Mouse (Mus musculus) limb, embryonic 15.5 days (tissue): Measurements from ENCODE around the gene Prkce. TPM values are rescaled to one million over a fixed set of nuclear protein-coding genes. Genes with fewer than 3 reads are reported as not detected.

ENCODE experiments used
- ATAC-seq: fragments of 200-750 bp; cut with Nextera tagmentation; 2 replicates; pipeline ENCODE4 v1.8.0; 2017; ENCODE audit warnings: low read depth, moderate TSS enrichment; ENCODE audit not compliant: insufficient number of reproducible peaks, low FRiP score, low TSS enrichment
- H3K27ac ChIP-seq: fragments of 300-500 bp; sonication (generic); 2 replicates; pipeline ENCODE4 v1.5.1; 2015; ENCODE audit warnings: moderate library complexity, mild to moderate bottlenecking, inconsistent platforms
- H3K27me3 ChIP-seq: fragments of 300-500 bp; sonication (generic); 2 replicates; pipeline ENCODE4 v1.6.1; 2015; ENCODE audit warnings: inconsistent platforms
- H3K36me3 ChIP-seq: fragments of 300-500 bp; sonication (generic); 2 replicates; pipeline ENCODE4 v1.6.1; 2015; ENCODE audit warnings: inconsistent platforms
- H3K4me1 ChIP-seq: fragments of 300-500 bp; sonication (generic); 2 replicates; pipeline ENCODE4 v1.6.1; 2015; ENCODE audit warnings: inconsistent platforms
- H3K4me2 ChIP-seq: fragments of 300-500 bp; sonication (generic); 2 replicates; pipeline ENCODE4 v1.6.1; 2015; ENCODE audit warnings: mild to moderate bottlenecking, inconsistent platforms
- H3K4me3 ChIP-seq: fragments of 300-500 bp; sonication (generic); 2 replicates; pipeline ENCODE4 v1.5.1; 2015; ENCODE audit warnings: mild to moderate bottlenecking, inconsistent platforms
- H3K9ac ChIP-seq: fragments of 300-500 bp; sonication (generic); 2 replicates; pipeline ENCODE4 v1.6.1; 2015; ENCODE audit warnings: inconsistent platforms
- H3K9me3 ChIP-seq: fragments of 300-500 bp; sonication (generic); 2 replicates; pipeline ENCODE4 v1.6.1; 2016; ENCODE audit warnings: inconsistent platforms
- WGBS: fragments of 180-500 bp; shearing (Covaris S2); methylation state at CpG from one replicate; pipeline ENCODE4 v1.1.7; 2015; 5-methylcytosine and 5-hydroxymethylcytosine counted together
- polyA plus RNA-seq: library from polyadenylated mRNA; unstranded; fragments of >200 nt; fragmentation: Nextera tagmentation; extraction: Ambion mirVana; gene quantifications from 2 replicates; pipeline ENCODE4 v1.2.1, GENCODE M21; 2015

Prkce gene
- polyA plus RNA-seq, 1 experiment from 2014 or later = 6.8 TPM

DNA sequence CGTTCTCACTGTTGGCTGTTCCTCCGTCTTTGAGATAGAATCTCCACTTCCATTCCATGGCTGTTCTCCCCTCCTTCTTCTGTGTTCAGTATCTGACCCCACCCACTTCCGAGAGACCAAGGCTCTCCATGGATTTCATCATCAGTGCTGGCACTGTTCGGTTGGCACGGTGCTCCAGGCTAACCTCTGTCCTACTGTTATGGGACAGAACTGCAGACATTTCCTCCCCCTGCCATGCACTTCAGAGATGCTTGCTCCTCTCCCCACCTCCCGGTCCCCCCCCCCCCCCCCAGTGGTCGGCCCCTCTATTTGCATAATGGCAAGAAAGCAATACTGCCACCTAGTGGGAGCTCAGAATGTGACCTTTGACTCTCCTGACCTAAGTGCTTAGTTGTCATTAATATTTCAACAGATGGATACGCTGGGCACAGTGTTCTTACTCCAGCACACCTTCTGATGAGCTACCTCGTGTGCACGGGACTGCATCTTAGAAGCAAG, 125.7 kb downstream of the Prkce start:
- Histone ChIP-seq H3K9ac (no peak overlapping the region), H3K9me3 (no peaks in the 10 kb centered on the region), H3K27ac (no peak overlapping the region), H3K27me3 (no peaks in the 10 kb centered on the region), H3K4me2 (no peak overlapping the region), H3K36me3 (no peaks in the 10 kb centered on the region), H3K4me3 (no peak overlapping the region), H3K4me1 (peaks cover 16% of the 10 kb centered on the region)
- no peak for ATAC-seq
- WGBS = 48% methylated on average over 9 of the region's 10 CpGs

DNA sequence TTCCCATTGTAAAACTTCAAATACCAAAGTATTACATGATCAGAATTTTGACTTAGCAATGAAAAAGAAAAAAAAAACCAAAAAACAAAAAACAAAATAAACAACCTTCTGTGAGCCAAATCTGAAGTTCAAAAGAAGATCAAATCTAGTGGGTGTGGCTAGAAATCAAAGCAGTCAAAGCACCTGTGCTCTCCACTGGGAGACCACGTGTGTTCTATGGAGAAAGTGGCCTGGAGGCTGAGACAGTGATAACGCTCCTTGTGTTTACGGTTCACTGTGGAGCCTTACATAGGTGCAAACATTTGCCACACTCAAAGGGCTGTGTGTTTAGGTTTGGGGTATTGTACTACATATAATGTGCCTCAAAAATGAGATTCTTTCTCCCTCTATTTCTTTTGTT, 132.0 kb downstream of the Prkce start:
- no peaks in the 10 kb centered on the region for H3K9me3 ChIP-seq
- H3K4me1 ChIP-seq = peaks cover 31% of the 10 kb centered on the region
- H3K4me2 ChIP-seq = no peak overlapping the region
- no peaks in the 10 kb centered on the region for H3K27me3 ChIP-seq
- no peak for ATAC-seq
- H3K4me3 ChIP-seq = no peak overlapping the region
- no peak overlapping the region for H3K9ac ChIP-seq
- no peaks in the 10 kb centered on the region for H3K36me3 ChIP-seq
- WGBS = 63% methylated on average over 3 of the region's 3 CpGs
- H3K27ac ChIP-seq = no peak overlapping the region

DNA sequence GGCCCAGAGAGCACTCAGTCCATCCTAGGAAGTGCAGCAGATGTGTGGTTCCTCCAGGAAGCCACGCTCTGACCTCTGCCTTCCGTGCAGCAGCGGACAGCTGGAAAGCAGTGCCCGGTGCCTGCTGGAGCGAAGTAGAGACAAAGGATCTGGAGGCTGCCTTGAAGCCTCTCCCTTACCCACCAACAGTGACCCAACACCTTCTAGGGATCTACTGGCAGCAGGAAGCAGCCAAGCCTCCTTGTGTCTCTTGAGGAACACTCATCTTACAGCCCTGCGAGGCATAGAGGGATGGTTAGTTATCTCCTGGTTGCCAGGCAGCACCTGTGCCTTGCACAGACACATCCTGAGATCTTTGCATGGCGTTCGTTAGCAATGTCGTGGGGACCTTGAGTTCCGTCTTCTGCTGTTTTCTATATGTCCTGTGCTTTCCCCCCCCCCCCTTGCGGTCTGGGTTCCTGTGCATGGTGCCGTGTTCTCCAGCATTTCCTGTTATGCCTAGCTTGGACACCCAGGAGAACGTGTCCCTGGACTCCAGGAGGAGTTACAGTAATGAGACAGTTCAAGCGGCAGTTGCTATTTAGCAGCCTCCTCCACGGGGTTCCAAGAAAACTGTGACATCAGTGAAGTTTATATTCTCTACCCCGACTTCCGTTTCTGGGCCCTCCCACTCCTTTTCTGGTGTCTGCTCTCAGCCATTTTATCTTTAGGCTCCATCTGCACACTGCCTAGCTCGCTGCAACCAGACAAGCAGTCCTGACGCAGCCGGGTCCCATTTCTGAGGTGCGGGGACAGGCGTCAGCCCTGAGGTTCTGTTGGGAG, 133.4 kb downstream of the Prkce start:
- peaks cover 38% of the 10 kb centered on the region for H3K4me1 ChIP-seq
- no peak overlapping the region for H3K9ac ChIP-seq
- no peak for ATAC-seq
- peak overlapping the region; percentile 51; the same call in 1 of the 2 replicates for H3K27ac ChIP-seq
- no peaks in the 10 kb centered on the region for H3K27me3 ChIP-seq
- H3K9me3 ChIP-seq = no peaks in the 10 kb centered on the region
- 66% methylated on average over 22 of the region's 22 CpGs for WGBS
- no peak overlapping the region for H3K4me2 ChIP-seq
- no peaks in the 10 kb centered on the region for H3K36me3 ChIP-seq
- no peak overlapping the region for H3K4me3 ChIP-seq

DNA sequence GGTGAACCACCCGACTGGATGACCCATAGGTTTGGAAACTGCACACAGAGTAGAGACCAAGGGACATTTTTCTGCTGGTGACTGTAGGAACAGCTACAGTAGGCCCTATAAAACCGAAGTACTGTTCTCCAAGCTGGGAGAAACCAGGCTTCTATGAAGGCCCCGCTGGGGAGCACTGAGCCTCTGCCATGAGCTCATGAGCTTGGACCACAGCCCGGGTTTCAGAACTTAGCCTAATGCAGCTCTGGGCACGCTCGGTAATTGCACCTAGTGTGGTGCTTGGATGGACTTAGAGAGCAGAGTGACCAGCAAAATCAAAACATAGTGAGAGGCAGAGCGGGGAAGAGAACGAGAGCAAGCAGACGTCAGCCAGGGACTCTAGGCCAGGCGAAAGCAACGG, 134.7 kb downstream of the Prkce start:
- no peak overlapping the region for H3K9ac ChIP-seq
- H3K27me3 ChIP-seq = no peaks in the 10 kb centered on the region
- H3K4me1 ChIP-seq = peaks cover 38% of the 10 kb centered on the region
- H3K27ac ChIP-seq = peak overlapping the region; percentile 58
- ATAC-seq = peak; percentile 49; the same call in 1 of the 2 replicates
- no peak overlapping the region for H3K4me2 ChIP-seq
- WGBS = 57% methylated on average over 11 of the region's 11 CpGs
- no peaks in the 10 kb centered on the region for H3K9me3 ChIP-seq
- H3K4me3 ChIP-seq = no peak overlapping the region
- H3K36me3 ChIP-seq = no peaks in the 10 kb centered on the region

DNA sequence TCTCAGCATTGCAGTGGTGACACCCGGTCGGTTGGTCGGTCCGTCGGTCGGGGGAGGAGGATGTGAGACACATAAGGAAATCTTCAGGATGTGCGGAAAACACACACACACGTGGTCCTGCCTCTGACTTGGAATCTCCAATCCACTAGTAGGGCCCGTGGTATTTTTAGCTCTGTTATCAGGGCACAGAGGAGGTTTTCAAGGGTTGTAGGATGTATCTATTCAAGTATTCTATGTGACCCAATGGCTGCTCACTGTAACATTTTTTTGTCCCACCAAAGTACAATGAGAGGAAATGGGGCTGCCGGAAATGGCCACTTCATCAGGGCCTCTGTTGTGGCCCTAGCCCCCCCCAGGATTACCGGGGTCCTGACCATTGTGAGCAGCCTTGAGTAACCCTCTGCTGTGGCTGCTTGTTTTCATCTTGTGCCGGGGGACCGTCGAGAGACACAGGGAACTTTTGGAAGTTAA, 135.3 kb downstream of the Prkce start:
- H3K4me1 ChIP-seq = peaks cover 38% of the 10 kb centered on the region
- H3K4me2 ChIP-seq = no peak overlapping the region
- H3K9ac ChIP-seq = no peak overlapping the region
- H3K36me3 ChIP-seq = no peaks in the 10 kb centered on the region
- no peak overlapping the region for H3K4me3 ChIP-seq
- no peak for ATAC-seq
- 85% methylated on average over 14 of the region's 14 CpGs for WGBS
- no peaks in the 10 kb centered on the region for H3K9me3 ChIP-seq
- H3K27ac ChIP-seq = peak overlapping the region; percentile 58; the same call in 1 of the 2 replicates
- H3K27me3 ChIP-seq = no peaks in the 10 kb centered on the region

DNA sequence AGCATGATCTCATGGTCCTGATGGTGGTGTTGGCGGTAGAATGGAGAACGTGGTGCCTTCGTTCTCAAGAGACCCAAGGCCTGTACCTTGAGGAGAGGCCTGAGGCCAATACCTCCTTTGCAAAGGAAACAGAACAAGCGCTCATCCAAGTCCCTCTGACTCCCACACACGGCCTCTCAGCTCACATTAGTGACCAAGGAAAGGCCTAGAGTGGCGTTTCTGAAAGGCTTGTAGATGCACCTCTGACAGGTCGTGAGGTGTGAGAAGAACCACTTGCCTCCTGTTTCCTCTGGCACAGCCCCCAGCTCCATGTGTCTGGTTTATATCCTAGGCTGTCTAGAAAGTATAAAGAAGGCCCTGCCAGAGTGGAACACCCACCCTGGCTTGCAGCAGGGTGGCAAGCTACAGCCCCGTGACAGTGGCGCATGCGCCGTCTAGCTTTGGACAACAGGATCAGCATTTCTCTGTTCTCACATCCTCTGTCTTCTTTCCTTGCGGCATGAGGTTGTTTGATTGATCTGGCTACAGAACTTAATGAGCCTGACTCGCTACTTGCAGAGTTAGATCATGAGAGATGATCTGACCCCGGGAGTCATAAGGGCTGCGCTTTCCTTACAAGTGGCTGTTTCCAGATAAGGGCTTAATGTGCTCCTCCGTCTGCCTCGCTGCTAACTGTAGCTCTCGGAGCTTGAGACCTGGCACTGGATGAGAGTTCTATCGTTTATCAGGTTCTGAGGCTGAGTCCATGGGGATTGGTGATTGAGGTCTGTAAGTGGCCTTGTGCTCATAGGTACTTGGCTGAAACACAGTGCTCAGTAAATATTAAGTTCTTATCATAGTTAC, 136.0 kb downstream of the Prkce start:
- no peaks in the 10 kb centered on the region for H3K36me3 ChIP-seq
- no peak overlapping the region for H3K27ac ChIP-seq
- ATAC-seq = no peak
- no peak overlapping the region for H3K9ac ChIP-seq
- no peak overlapping the region for H3K4me2 ChIP-seq
- 63% methylated on average over 19 of the region's 19 CpGs for WGBS
- no peaks in the 10 kb centered on the region for H3K27me3 ChIP-seq
- H3K4me1 ChIP-seq = peaks cover 38% of the 10 kb centered on the region
- H3K9me3 ChIP-seq = no peaks in the 10 kb centered on the region
- H3K4me3 ChIP-seq = no peak overlapping the region

DNA sequence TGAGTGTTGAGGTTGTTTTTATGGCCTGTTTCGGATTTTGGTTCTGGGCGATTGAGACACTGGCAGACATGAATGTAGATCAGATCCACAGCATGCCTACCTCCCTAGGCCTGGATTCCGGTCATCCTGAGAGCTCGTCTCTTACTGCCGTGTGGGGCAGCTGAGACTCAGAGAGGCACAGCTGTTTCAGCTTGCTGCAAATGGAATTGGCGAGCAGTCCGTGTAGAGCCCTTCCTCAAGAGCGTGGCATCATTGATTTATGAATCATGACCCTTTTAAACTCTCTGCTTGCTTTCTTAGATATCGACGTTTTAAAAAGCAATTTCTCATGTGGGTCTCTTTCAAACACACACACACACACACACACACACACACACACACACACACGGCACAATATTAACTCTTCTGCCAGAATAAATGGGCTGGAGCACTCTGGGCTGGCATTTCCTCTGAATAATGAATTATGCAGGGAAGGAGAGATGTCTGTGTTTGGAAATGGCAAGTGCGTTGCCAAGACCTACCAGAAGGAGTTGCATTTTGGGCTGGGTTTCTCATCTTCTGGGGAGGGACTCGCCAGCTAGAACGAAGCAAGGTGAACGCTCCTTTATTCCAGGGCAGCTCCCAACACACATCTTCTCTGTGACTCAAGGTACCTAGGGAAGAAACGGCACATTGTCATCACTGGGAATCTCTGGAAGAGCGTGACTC, 137.5 kb downstream of the Prkce start:
- no peaks in the 10 kb centered on the region for H3K36me3 ChIP-seq
- 60% methylated on average over 17 of the region's 17 CpGs for WGBS

DNA sequence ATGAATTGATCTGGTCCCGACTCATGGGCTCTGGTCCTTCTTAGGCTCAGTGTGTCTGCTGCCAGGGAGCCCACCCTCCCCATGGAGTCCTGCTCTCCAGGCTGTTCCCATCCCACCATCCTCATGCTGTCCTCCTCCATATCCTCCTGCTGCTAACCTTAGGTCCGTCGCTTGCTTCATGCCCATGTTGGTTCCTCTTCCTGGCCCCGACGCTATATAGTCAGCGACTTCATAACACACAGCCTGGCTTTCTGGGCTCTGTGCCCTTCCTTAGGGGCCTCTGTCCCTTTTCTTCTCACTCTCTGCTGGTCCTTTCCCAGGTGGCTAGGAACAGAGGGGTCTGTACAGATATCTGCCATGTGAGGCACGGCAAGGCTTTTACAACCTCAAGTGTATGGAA, 138.6 kb downstream of the Prkce start:
- 84% methylated on average over 7 of the region's 7 CpGs for WGBS
- no peaks in the 10 kb centered on the region for H3K9me3 ChIP-seq
- H3K36me3 ChIP-seq = no peaks in the 10 kb centered on the region
- peaks cover 38% of the 10 kb centered on the region for H3K4me1 ChIP-seq
- H3K27me3 ChIP-seq = no peaks in the 10 kb centered on the region
- H3K27ac ChIP-seq = no peak overlapping the region
- no peak overlapping the region for H3K4me2 ChIP-seq
- H3K4me3 ChIP-seq = no peak overlapping the region
- H3K9ac ChIP-seq = no peak overlapping the region
- no peak; the same call in 1 of the 2 replicates for ATAC-seq

More for the DNA sequence above, 137.5 kb downstream of the Prkce start:
- Histone ChIP-seq H3K4me1 (peaks cover 38% of the 10 kb centered on the region), H3K9ac (no peak overlapping the region), H3K4me3 (no peak overlapping the region), H3K27me3 (no peaks in the 10 kb centered on the region), H3K27ac (no peak overlapping the region), H3K9me3 (no peaks in the 10 kb centered on the region), H3K4me2 (no peak overlapping the region)
- no peak for ATAC-seq

DNA sequence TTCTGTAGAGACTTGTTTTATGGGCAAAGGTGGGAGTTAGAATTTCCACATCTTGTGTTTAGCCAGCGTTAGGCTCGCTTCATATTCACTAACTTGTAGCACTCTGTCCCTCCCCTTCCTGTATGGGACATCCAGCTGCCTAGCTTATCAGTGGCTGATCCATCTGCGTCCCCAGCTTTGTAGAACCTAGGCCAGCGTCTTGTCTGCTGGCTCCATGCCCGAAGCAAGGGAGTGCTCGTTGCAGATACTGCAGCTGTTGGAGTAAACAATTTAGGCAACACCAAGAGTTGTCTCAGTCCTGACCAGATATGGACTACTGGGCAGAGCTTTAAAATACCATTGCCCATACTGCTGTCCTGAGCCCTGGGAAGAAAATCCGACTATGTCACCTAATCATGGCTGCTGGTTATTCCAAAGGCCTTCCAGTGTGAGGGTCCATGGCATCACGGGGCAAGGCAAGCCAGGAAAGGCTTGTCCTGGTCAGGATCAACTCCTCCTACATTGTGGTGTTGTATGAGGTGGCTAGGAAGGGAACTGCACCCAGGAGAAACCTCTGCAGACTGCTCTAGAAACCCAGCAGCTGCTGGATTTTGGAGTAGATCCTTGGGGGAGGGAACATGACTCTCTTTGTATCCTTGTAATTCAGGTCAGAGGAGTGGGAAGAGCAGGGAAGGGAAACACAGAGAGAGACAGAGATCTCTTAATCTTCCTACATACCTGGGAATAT, 146.0 kb downstream of the Prkce start:
- ATAC-seq = no peak
- 50% methylated on average over 8 of the region's 8 CpGs for WGBS
- Histone ChIP-seq H3K4me2 (no peak overlapping the region), H3K9ac (no peak overlapping the region), H3K4me1 (peaks cover 18% of the 10 kb centered on the region; the same call in 1 of the 2 replicates), H3K4me3 (no peak overlapping the region), H3K27me3 (no peaks in the 10 kb centered on the region), H3K36me3 (no peaks in the 10 kb centered on the region), H3K27ac (peak overlapping the region; percentile 34; the same call in 1 of the 2 replicates), H3K9me3 (no peaks in the 10 kb centered on the region)

DNA sequence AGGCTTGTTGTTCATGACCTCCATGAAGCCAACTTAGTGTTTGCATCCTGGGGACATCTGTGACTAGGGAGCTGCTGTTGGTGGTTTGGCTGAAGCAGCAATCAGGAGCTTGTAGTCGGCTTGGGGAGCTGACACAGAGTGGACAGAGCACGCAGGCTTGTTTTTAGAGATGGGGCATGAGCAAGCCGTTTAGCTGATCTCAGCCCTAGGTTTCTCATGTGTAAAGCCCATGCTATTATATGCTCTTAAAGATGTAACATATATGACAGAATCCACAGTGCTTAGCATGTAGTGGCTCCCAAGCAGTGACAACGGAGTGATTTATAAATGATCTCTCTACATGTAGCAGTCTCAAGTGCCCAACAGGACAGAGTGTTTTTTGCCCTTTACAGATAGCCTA, 148.3 kb downstream of the Prkce start:
- no peaks in the 10 kb centered on the region for H3K36me3 ChIP-seq
- no peak overlapping the region for H3K4me3 ChIP-seq
- WGBS = 91% methylated on average over 4 of the region's 4 CpGs
- peaks cover 15% of the 10 kb centered on the region; the same call in 1 of the 2 replicates for H3K4me1 ChIP-seq
- H3K27me3 ChIP-seq = no peaks in the 10 kb centered on the region
- no peak overlapping the region for H3K9ac ChIP-seq
- no peak for ATAC-seq
- no peak overlapping the region for H3K4me2 ChIP-seq
- no peak overlapping the region for H3K27ac ChIP-seq
- no peaks in the 10 kb centered on the region for H3K9me3 ChIP-seq

DNA sequence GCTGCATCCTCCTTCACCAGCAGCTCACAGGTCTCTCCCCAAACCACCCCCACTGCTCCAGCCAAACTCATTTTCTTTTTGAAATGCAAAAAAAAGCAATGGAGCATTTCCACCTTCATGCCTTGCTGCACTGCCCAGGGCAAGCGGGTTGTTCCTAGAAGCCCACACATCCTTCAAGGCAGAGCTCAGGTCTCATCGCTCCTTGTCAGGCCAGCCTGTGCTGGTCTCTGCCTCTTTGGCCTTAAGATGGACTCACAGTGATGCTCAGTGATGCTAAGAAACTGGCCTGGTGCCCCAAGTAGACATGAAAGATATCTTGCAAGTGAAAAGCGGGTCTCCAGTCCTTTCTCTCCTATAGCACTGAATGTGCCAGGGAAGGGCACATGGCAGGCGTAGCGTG, 149.2 kb downstream of the Prkce start:
- Histone ChIP-seq H3K27ac (no peak overlapping the region), H3K4me2 (no peak overlapping the region), H3K9me3 (no peaks in the 10 kb centered on the region), H3K4me3 (no peak overlapping the region), H3K36me3 (no peaks in the 10 kb centered on the region), H3K9ac (no peak overlapping the region), H3K4me1 (peaks cover 8% of the 10 kb centered on the region; the same call in 1 of the 2 replicates), H3K27me3 (no peaks in the 10 kb centered on the region)
- no peak for ATAC-seq
- 88% methylated on average over 5 of the region's 5 CpGs for WGBS
